Mouse (Mus musculus) hindbrain, embryonic 12.5 days (tissue): ENCODE measurements at regions not wholly inside any gene's neighbourhood (a gene's known extent, or its start where the extent isn't known, plus 50 kb on each side); places are given as distances from the start of the nearest gene placed in this dataset.

Source experiments
- ATAC-seq: fragments of 200-750 bp; cut with Nextera tagmentation; 2 replicates; pipeline ENCODE4 v1.8.0; 2017; ENCODE audit warnings: moderate TSS enrichment; ENCODE audit not compliant: low FRiP score
- H3K27ac ChIP-seq: fragments of 300-500 bp; sonication (generic); 2 replicates; pipeline ENCODE4 v1.5.1; 2016; ENCODE audit warnings: mild to moderate bottlenecking
- H3K27me3 ChIP-seq: fragments of 300-500 bp; sonication (generic); 2 replicates; pipeline ENCODE4 v1.6.1; 2016; ENCODE audit warnings: mild to moderate bottlenecking
- H3K36me3 ChIP-seq: fragments of 300-500 bp; sonication (generic); 2 replicates; pipeline ENCODE4 v1.6.1; 2016; ENCODE audit warnings: mild to moderate bottlenecking
- H3K4me1 ChIP-seq: fragments of 300-500 bp; sonication (generic); 2 replicates; pipeline ENCODE4 v1.6.1; 2016
- H3K4me2 ChIP-seq: fragments of 300-500 bp; sonication (generic); replicated peaks from 2 replicates; pipeline ENCODE4 v1.6.1; 2016; ENCODE audit warnings: mild to moderate bottlenecking
- H3K4me3 ChIP-seq: fragments of 300-500 bp; sonication (generic); 2 replicates; pipeline ENCODE4 v1.5.1; 2016; ENCODE audit warnings: mild to moderate bottlenecking
- H3K9ac ChIP-seq: fragments of 300-500 bp; sonication (generic); 2 replicates; pipeline ENCODE4 v1.6.1; 2016; ENCODE audit warnings: mild to moderate bottlenecking, moderate library complexity
- H3K9me3 ChIP-seq: fragments of 300-500 bp; sonication (generic); replicated peaks from 2 replicates; pipeline ENCODE4 v1.6.1; 2016; ENCODE audit warnings: mild to moderate bottlenecking
- WGBS: fragments of 180-500 bp; shearing (Covaris S2); methylation state at CpG from one replicate; pipeline ENCODE4 v1.1.7; 2016; 5-methylcytosine and 5-hydroxymethylcytosine counted together

DNA sequence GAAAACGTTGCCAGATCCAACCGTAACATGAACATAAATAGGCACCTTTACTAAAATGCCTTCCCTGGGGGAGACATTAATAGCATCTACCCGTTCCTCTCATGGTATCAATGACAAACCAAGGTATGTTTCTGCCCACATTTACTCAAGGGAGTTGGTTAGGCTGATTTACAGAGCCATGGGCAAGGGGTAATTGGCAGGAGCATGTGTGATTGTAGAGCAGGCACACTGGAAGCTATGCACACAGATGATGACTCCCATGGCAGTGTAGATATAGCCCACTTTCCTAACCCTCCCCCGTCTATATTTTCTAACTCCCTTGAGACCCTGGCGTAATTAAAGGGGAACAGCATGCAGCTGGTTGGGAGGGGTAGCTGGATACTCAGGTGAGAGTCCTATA is 183.6 kb upstream of the Mki67 start:
- Histone ChIP-seq H3K27ac (no peak overlapping the region), H3K4me3 (no peak overlapping the region), H3K9me3 (no peaks in the 10 kb centered on the region), H3K36me3 (no peaks in the 10 kb centered on the region), H3K4me2 (no peak overlapping the region), H3K9ac (no peak overlapping the region), H3K27me3 (no peaks in the 10 kb centered on the region), H3K4me1 (0 out of 2 replicates have a peak, but pooled peaks cover 6% of the 10 kb centered on the region)
- WGBS: 88% methylated on average over 5 of the region's 5 CpGs
- no peak for ATAC-seq

DNA sequence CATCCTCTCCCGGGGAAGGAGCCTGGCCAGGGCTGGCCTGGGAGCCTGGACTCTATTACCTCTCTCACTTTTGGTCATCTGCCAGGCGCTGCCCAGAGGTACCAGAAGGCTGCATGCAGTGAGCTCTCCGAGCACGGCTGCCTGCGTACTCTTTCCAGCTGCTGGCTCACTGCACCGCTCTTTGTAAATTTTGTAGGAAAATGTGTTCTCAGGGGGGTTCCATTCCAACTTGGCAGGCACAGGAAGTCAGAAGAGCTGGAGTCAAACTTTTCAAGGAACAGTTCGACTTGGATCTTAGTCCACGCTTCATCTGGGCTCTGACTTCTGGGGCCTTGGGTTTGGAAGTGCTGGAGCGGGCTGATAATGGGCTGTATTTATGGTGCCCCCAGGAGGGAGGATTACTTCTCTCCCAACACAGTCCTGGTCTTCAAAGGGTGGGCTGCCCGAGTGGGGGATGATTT is 184.7 kb upstream of the Mki67 start:
- Histone ChIP-seq H3K27ac (0 out of 2 replicates have a peak overlapping the region, but pooled peaks have one; percentile 23), H3K4me2 (no peak overlapping the region), H3K9ac (no peak overlapping the region), H3K4me3 (no peak overlapping the region), H3K27me3 (no peaks in the 10 kb centered on the region), H3K9me3 (no peaks in the 10 kb centered on the region), H3K36me3 (no peaks in the 10 kb centered on the region), H3K4me1 (0 out of 2 replicates have a peak, but pooled peaks cover 6% of the 10 kb centered on the region)
- ATAC-seq: no peak
- 55% methylated on average over 10 of the region's 10 CpGs for WGBS

DNA sequence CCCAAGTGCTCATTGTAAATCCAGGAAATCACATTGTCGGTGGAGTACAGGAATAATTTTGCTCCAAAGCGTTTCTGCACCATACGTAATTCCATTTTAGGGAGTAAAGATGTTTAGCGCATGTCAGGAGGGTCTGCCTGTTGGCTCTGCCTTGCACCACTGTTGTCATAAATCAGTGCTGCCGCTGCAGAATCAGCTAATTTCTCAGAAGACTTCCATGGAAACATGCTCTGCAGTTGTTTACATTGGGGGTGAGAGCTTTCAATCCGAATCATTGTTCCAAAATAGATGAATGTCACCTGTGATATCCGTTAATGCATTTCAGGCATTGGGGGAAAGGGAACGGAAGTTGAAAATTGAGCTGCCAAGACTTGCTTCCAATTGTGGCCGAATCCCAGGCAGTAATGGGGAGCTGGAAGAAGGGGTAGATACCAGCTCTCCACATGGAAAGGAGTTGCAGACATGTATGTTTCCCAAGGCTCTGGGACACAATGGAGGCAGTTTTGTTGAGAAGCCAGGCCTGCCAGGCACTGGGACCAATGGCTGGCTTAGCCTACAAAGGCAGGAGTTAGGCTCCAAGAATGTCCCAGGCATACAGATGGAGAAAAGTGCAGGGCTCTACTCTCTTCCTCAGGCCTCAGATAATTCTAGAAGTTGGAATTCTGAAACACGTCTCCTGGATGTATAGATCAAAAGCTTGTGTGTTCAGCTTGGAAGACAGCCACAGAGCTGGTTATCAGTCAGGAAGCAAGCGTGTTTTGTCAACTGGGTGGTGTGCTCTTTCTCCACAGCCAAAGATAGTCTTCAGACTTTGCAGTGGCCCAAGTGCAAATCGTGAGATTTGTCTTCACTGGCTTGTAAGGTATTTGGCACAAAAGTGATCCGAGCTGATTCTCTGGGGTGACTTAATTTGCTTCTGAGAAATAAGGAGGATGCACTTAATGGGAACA is 186.2 kb upstream of the Mki67 start:
- Histone ChIP-seq H3K9ac (no peak overlapping the region), H3K4me3 (no peak overlapping the region), H3K27me3 (no peaks in the 10 kb centered on the region), H3K27ac (no peak overlapping the region), H3K4me2 (no peak overlapping the region), H3K36me3 (no peaks in the 10 kb centered on the region), H3K9me3 (no peaks in the 10 kb centered on the region), H3K4me1 (0 out of 2 replicates have a peak, but pooled peaks cover 6% of the 10 kb centered on the region)
- no peak for ATAC-seq
- WGBS: 79% methylated on average over 13 of the region's 13 CpGs

DNA sequence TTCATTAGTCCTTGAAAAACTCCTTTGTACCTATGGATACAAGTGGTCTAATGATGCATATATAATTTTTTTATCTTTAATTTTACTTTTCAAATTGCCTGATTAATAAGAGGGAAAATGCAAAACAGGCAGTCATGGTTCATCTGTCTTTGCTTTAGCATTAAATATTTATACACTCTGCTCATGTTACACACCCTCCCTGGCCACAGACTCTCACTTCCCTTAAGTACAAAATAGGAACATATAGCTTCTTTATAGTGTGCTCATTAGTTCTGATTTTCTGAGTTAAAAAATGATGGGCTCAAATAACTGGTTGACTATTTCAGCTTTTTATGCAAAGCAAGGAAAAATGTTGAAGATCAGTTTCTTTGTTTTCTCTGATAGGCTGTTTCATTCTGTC is 195.2 kb upstream of the Mki67 start:
- H3K27ac ChIP-seq: no peak overlapping the region

DNA sequence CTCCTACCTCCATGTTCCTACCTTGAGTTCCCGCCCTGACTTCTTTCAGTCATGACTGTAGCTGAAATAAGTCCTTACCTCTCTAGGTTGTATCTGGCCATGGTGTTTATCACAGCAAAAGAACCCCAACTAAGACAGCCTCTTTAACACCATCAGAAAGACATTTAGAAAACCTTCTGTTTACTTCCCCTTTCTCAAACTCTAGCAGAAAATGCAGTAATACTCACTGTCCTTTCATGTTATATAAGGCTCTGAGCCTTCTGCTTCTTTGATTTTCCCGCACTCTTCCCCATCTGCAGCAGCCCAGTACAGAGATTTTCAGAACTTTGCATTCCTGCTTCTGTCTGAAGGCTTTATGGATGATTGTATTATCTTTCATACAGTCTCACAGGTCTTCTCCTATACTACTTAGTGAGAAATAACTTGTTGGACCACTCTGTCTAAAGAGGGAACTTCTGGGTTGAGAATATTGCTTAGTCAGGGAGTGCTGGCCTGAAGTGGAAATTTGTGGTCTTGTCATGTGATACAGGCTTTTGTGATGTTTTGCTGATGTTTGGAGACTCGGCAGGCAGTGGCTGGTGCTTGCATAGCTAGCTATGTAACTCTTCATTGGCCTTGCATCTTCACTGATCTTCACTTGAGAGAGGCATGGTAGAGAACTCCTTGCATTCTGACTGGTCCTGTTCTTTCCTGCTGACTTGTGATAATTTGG is 197.9 kb upstream of the Mki67 start:
- 87% methylated on average over 3 of the region's 3 CpGs for WGBS
- Histone ChIP-seq H3K9ac (no peak overlapping the region), H3K27ac (no peak overlapping the region), H3K36me3 (no peaks in the 10 kb centered on the region), H3K4me3 (no peak overlapping the region), H3K4me2 (no peak overlapping the region), H3K27me3 (no peaks in the 10 kb centered on the region), H3K9me3 (no peaks in the 10 kb centered on the region), H3K4me1 (no peaks in the 10 kb centered on the region)
- ATAC-seq: no peak

More for the DNA sequence above, 195.2 kb upstream of the Mki67 start:
- H3K4me1 ChIP-seq: no peaks in the 10 kb centered on the region
- no peaks in the 10 kb centered on the region for H3K36me3 ChIP-seq
- H3K27me3 ChIP-seq: no peaks in the 10 kb centered on the region
- H3K4me3 ChIP-seq: no peak overlapping the region
- no peaks in the 10 kb centered on the region for H3K9me3 ChIP-seq
- H3K9ac ChIP-seq: no peak overlapping the region
- no peak overlapping the region for H3K4me2 ChIP-seq
- no peak for ATAC-seq

DNA sequence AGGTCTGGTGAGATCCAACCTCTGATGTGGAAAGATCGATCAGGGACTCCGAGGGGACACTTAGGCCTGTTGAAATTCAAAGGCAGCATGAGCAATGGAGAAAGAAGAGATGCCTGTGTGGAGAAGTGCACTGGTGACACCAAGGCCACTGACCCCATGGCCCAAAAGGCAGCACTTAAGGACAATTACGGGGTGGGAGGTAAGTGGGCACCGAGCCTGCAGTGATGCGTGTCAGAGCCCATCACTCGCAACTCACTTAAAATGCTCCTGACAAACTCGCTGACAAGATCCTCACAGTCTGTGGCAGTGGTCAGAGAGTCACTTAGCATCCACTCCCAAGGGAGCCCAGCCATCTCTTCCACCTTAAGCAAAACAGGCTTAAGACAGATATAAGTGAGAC is 207.7 kb upstream of the Mki67 start:
- WGBS: 74% methylated on average over 7 of the region's 7 CpGs
- Histone ChIP-seq H3K9me3 (no peaks in the 10 kb centered on the region), H3K27me3 (no peaks in the 10 kb centered on the region), H3K36me3 (no peaks in the 10 kb centered on the region), H3K27ac (no peak overlapping the region), H3K9ac (no peak overlapping the region), H3K4me2 (no peak overlapping the region), H3K4me1 (no peaks in the 10 kb centered on the region), H3K4me3 (no peak overlapping the region)
- no peak for ATAC-seq

DNA sequence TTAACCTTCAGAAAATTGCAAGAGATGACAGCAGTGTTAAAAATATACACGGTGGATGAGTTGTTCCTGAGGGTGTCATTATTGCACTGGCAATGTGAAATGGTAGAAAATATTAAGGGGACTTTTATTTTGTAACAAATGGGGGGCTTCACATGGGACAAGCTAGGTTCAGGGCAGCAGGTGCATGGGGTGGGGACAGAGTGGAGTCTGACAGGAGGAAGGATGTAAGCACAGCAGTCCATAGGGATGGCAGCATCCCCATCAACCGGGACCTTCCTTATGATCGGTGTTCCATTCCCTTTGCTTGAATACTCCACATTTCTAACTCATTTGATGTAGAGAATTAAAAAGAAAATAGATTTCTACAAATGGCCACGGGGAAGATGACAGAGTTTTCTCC is 208.5 kb upstream of the Mki67 start:
- H3K9ac ChIP-seq: no peak overlapping the region
- no peak overlapping the region for H3K27ac ChIP-seq
- H3K9me3 ChIP-seq: no peaks in the 10 kb centered on the region
- H3K4me3 ChIP-seq: no peak overlapping the region
- no peak overlapping the region for H3K4me2 ChIP-seq
- H3K4me1 ChIP-seq: no peaks in the 10 kb centered on the region
- 84% methylated on average over 4 of the region's 4 CpGs for WGBS
- no peak for ATAC-seq
- no peaks in the 10 kb centered on the region for H3K27me3 ChIP-seq
- H3K36me3 ChIP-seq: no peaks in the 10 kb centered on the region

DNA sequence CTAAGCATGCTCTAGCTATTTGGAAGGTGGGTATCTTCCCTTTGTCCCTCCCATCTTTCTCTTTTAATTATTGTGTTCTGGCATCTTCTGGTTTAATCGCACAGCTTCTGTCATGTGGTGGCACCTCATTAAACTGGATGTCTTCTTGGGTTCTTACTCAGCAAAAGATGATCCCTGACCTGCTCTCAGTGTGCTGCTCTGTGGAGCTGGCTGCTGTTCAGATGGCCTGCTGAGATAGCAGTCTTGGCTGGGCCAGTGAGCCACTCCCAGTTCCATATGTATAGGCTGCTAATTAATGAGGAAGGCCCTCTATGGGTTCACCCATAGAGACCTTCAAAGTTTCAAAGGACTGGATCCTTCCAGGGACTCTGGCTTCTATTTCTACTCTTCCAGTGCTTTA is 213.9 kb upstream of the Mki67 start:
- H3K9ac ChIP-seq: no peak overlapping the region
- H3K27ac ChIP-seq: no peak overlapping the region
- H3K9me3 ChIP-seq: no peaks in the 10 kb centered on the region
- no peak for ATAC-seq
- no peaks in the 10 kb centered on the region for H3K36me3 ChIP-seq
- H3K4me2 ChIP-seq: no peak overlapping the region
- no peaks in the 10 kb centered on the region for H3K27me3 ChIP-seq
- H3K4me1 ChIP-seq: no peaks in the 10 kb centered on the region
- H3K4me3 ChIP-seq: no peak overlapping the region
- 90% methylated on average over 1 of the region's 1 CpGs for WGBS

DNA sequence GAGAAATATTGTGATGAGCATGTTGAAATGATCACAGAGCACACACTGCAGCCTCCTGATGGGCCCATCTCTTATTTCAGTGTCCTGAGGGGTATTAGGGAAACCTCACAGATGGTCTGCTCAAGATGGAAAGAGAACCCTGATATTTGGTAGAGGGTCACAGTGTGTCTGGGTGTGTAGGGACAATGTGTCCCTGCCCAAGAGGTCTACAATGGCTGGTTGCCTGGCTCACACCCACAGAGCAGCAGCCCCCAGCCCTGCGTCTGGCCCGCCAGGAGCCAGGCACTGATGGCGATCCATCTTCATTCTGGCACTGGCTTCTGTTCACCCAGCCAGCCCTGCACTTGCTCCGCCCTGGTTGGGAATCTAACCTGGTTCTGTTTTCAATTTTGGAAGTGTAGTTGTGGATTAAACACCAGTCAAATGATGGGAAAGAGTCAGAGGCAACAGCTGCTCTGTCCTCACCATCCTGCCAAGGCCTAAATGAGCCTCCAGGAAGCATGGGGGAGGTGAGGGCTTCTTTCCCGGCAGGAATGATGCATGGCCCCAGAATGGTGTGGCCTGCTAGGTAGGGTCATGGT is 216.5 kb upstream of the Mki67 start:
- no peak for ATAC-seq
- Histone ChIP-seq H3K36me3 (no peaks in the 10 kb centered on the region), H3K4me3 (no peak overlapping the region), H3K27ac (no peak overlapping the region), H3K9me3 (no peaks in the 10 kb centered on the region), H3K4me1 (no peaks in the 10 kb centered on the region), H3K27me3 (no peaks in the 10 kb centered on the region), H3K9ac (no peak overlapping the region), H3K4me2 (no peak overlapping the region)
- WGBS: 66% methylated on average over 5 of the region's 5 CpGs

DNA sequence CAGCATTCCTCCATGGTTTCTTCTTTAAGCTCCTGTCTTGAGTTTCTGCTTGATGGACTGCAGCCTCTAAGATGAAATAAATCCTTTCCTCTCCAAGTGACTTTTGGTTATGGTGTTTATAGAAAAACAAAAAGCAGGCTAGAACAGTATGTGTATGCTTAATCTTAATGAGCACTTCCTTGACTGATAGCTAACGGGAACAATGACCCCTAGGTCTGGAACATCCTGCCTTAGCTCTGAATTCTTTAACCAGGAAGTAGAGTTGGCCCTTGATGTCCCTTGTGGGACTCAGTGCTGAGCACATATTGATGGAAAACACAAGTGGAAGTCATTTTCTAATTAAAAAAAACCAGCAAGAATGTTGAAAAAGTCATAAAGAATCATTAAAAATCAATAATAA is 219.0 kb upstream of the Mki67 start:
- no peak overlapping the region for H3K4me3 ChIP-seq
- no peak overlapping the region for H3K4me2 ChIP-seq
- no peaks in the 10 kb centered on the region for H3K4me1 ChIP-seq
- no peak for ATAC-seq
- no peak overlapping the region for H3K27ac ChIP-seq
- H3K9ac ChIP-seq: no peak overlapping the region
- H3K27me3 ChIP-seq: no peaks in the 10 kb centered on the region
- H3K36me3 ChIP-seq: no peaks in the 10 kb centered on the region
- 85% methylated on average over 1 of the region's 1 CpGs for WGBS
- no peaks in the 10 kb centered on the region for H3K9me3 ChIP-seq

DNA sequence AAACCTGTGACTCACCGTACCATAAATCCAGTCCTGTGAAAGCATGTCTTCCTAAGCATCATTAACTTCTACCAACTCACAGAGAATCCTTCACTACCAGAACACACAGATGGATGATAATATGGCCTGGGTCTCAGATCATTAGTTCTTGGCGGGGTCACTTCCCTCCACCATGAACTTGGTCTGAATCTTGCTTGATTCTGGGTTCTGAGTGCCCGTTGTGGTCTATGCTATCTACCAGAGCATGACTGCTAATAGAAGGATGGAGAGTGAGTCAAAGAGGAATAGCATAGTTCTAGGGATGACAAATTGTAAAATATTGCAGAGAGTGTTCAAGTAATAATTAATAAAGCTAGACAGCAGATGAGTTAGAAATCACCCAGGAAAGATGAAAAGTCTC is 221.3 kb upstream of the Mki67 start:
- no peak overlapping the region for H3K27ac ChIP-seq
- no peak overlapping the region for H3K4me2 ChIP-seq
- no peak for ATAC-seq
- WGBS: 90% methylated on average over 3 of the region's 3 CpGs
- no peaks in the 10 kb centered on the region for H3K4me1 ChIP-seq
- no peak overlapping the region for H3K4me3 ChIP-seq
- H3K9me3 ChIP-seq: no peaks in the 10 kb centered on the region
- H3K36me3 ChIP-seq: no peaks in the 10 kb centered on the region
- H3K9ac ChIP-seq: no peak overlapping the region
- H3K27me3 ChIP-seq: no peaks in the 10 kb centered on the region

DNA sequence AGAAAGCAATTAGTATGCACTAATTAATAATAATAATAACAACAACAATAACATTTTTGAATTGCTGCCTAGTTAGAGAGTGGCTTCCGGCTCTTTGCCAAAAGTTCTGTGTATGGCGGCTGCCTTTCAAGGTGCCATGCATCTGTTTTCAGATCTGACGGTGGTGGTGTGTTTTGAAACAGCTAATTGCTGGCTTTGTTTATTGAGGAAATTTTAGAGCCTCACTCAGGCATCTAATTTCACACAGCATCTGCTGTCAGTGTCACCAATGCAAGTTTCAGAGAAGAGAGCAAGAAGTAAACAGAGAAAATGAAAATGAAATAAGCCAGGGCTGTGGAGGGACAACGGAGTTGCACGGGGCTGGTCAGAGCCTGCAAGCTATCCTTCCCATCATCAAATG is 223.2 kb upstream of the Mki67 start:
- H3K9ac ChIP-seq: no peak overlapping the region
- 89% methylated on average over 5 of the region's 5 CpGs for WGBS
- H3K4me2 ChIP-seq: no peak overlapping the region
- no peaks in the 10 kb centered on the region for H3K4me1 ChIP-seq
- no peak overlapping the region for H3K27ac ChIP-seq
- no peaks in the 10 kb centered on the region for H3K36me3 ChIP-seq
- H3K9me3 ChIP-seq: no peaks in the 10 kb centered on the region
- H3K4me3 ChIP-seq: no peak overlapping the region
- no peak for ATAC-seq
- H3K27me3 ChIP-seq: no peaks in the 10 kb centered on the region
